Mouse (Mus musculus) liver, embryonic 16.5 days (tissue): Measurements from ENCODE around the gene Glg1. TPM values are rescaled to one million over a fixed set of nuclear protein-coding genes. Genes with fewer than 3 reads are reported as not detected.

Experiments
- ATAC-seq: fragments of 200-750 bp; cut with Nextera tagmentation; 2 replicates; pipeline ENCODE4 v1.8.0; 2017; ENCODE audit warnings: low read depth, mild to moderate bottlenecking, moderate number of reproducible peaks, moderate library complexity
- H3K27ac ChIP-seq: fragments of 300-500 bp; sonication (generic); 2 replicates; pipeline ENCODE4 v1.5.1; 2014; ENCODE audit warnings: mild to moderate bottlenecking, low read length
- H3K27me3 ChIP-seq: fragments of 300-500 bp; sonication (generic); 2 replicates; pipeline ENCODE4 v1.6.1; 2014; ENCODE audit warnings: low read depth, low read length, mixed read lengths; ENCODE audit not compliant: control insufficient read depth, insufficient read depth
- H3K36me3 ChIP-seq: fragments of 300-500 bp; sonication (generic); 2 replicates; pipeline ENCODE4 v1.6.1; 2014; ENCODE audit warnings: mild to moderate bottlenecking; ENCODE audit not compliant: control insufficient read depth, insufficient read depth
- H3K4me1 ChIP-seq: fragments of 300-500 bp; sonication (generic); 2 replicates; pipeline ENCODE4 v1.6.1; 2014; ENCODE audit warnings: low read depth, low read length, mixed read lengths; ENCODE audit not compliant: control insufficient read depth
- H3K4me2 ChIP-seq: fragments of 300-500 bp; sonication (generic); 2 replicates; pipeline ENCODE4 v1.6.1; 2014; ENCODE audit warnings: low read depth, low read length, mixed read lengths
- H3K4me3 ChIP-seq: fragments of 300-500 bp; sonication (generic); 2 replicates; pipeline ENCODE4 v1.5.1; 2014; ENCODE audit warnings: low read depth, mild to moderate bottlenecking, low read length
- H3K9ac ChIP-seq: fragments of 300-500 bp; sonication (generic); 2 replicates; pipeline ENCODE4 v1.6.1; 2014; ENCODE audit warnings: low read depth, low read length
- H3K9me3 ChIP-seq: fragments of 300-500 bp; sonication (generic); replicated peaks from 2 replicates; pipeline ENCODE4 v1.6.1; 2016; ENCODE audit warnings: low read length; ENCODE audit not compliant: control insufficient read depth
- WGBS: fragments of 180-500 bp; shearing (Covaris S2); extraction: QIAGEN DNeasy Blood & Tissue Kit; methylation state at CpG from one replicate; pipeline ENCODE4 v1.1.7; 2014; ENCODE audit not compliant: insufficient replicate concordance; 5-methylcytosine and 5-hydroxymethylcytosine counted together
- polyA plus RNA-seq: library from polyadenylated mRNA; unstranded; fragments of >200 nt; fragmentation: Nextera tagmentation; extraction: Ambion mirVana; gene quantifications from 2 replicates; pipeline ENCODE4 v1.2.1, GENCODE M21; 2015

Glg1 gene
- polyA plus RNA-seq, 1 experiment from 2014 or later, result 17.4 TPM

- H3K4me1 ChIP-seq, result no peaks in the 10 kb centered on the region
- no peak overlapping the region for H3K9ac ChIP-seq
- no peaks in the 10 kb centered on the region for H3K36me3 ChIP-seq
- H3K4me3 ChIP-seq, result no peak overlapping the region
- no peaks in the 10 kb centered on the region for H3K27me3 ChIP-seq
- no peaks in the 10 kb centered on the region for H3K9me3 ChIP-seq
- no peak overlapping the region for H3K4me2 ChIP-seq
- H3K27ac ChIP-seq, result no peak overlapping the region
- 82% methylated on average over 2 of the region's 2 CpGs for WGBS
- ATAC-seq, result no peak
Observed at GRCm38 (mm10) chr8:111233730-111234129, 25.3 kb downstream of the Glg1 start.

GRCm38 (mm10) chr8:111224153-111224552 is 34.9 kb downstream of the Glg1 start:
- WGBS, result 77% methylated on average over 5 of the region's 5 CpGs
- Histone ChIP-seq H3K9me3 (no peaks in the 10 kb centered on the region), H3K9ac (no peak overlapping the region), H3K4me2 (no peak overlapping the region), H3K36me3 (no peaks in the 10 kb centered on the region), H3K27me3 (no peaks in the 10 kb centered on the region), H3K4me3 (no peak overlapping the region), H3K4me1 (no peaks in the 10 kb centered on the region), H3K27ac (no peak overlapping the region)
- ATAC-seq, result no peak

- Histone ChIP-seq H3K9ac (no peak overlapping the region), H3K4me2 (no peak overlapping the region), H3K4me1 (no peaks in the 10 kb centered on the region; the same call in 1 of the 2 replicates), H3K9me3 (no peaks in the 10 kb centered on the region), H3K27ac (no peak overlapping the region), H3K4me3 (no peak overlapping the region), H3K27me3 (no peaks in the 10 kb centered on the region), H3K36me3 (no peaks in the 10 kb centered on the region)
- ATAC-seq, result no peak
- WGBS, result 26% methylated on average over 3 of the region's 3 CpGs
Observed at GRCm38 (mm10) chr8:111218107-111218506, 40.9 kb downstream of the Glg1 start.

- Histone ChIP-seq H3K9ac (no peak overlapping the region), H3K36me3 (no peaks in the 10 kb centered on the region), H3K27ac (no peak overlapping the region), H3K4me1 (peaks cover 5% of the 10 kb centered on the region), H3K4me3 (no peak overlapping the region), H3K4me2 (no peak overlapping the region), H3K27me3 (no peaks in the 10 kb centered on the region), H3K9me3 (no peaks in the 10 kb centered on the region)
- ATAC-seq, result no peak
- 76% methylated on average over 5 of the region's 5 CpGs for WGBS
Observed at GRCm38 (mm10) chr8:111213406-111213805, 45.6 kb downstream of the Glg1 start.

- no peak overlapping the region for H3K4me2 ChIP-seq
- no peaks in the 10 kb centered on the region for H3K36me3 ChIP-seq
- no peaks in the 10 kb centered on the region for H3K27me3 ChIP-seq
- peaks cover 5% of the 10 kb centered on the region for H3K4me1 ChIP-seq
- H3K9me3 ChIP-seq, result no peaks in the 10 kb centered on the region
- H3K9ac ChIP-seq, result no peak overlapping the region
- H3K27ac ChIP-seq, result no peak overlapping the region
- ATAC-seq, result no peak
- no peak overlapping the region for H3K4me3 ChIP-seq
- 82% methylated on average over 2 of the region's 2 CpGs for WGBS
Observed at GRCm38 (mm10) chr8:111211180-111211579, 47.8 kb downstream of the Glg1 start.

GRCm38 (mm10) chr8:111209874-111210273 is 49.1 kb downstream of the Glg1 start:
- Histone ChIP-seq H3K4me3 (no peak overlapping the region), H3K9me3 (no peaks in the 10 kb centered on the region), H3K36me3 (no peaks in the 10 kb centered on the region), H3K4me2 (no peak overlapping the region), H3K4me1 (peaks cover 5% of the 10 kb centered on the region), H3K27ac (no peak overlapping the region), H3K9ac (no peak overlapping the region), H3K27me3 (no peaks in the 10 kb centered on the region)
- ATAC-seq, result no peak

GRCm38 (mm10) chr8:111206321-111206720 is 52.7 kb downstream of the Glg1 start:
- no peak for ATAC-seq
- no peak overlapping the region for H3K4me2 ChIP-seq
- H3K36me3 ChIP-seq, result no peaks in the 10 kb centered on the region
- H3K4me3 ChIP-seq, result no peak overlapping the region
- H3K9ac ChIP-seq, result no peak overlapping the region
- WGBS, result 73% methylated on average over 6 of the region's 6 CpGs
- peaks cover 2% of the 10 kb centered on the region for H3K4me1 ChIP-seq
- H3K9me3 ChIP-seq, result no peaks in the 10 kb centered on the region
- H3K27ac ChIP-seq, result no peak overlapping the region
- no peaks in the 10 kb centered on the region for H3K27me3 ChIP-seq

GRCm38 (mm10) chr8:111205033-111205432 is 54.0 kb downstream of the Glg1 start:
- no peak overlapping the region for H3K4me2 ChIP-seq

GRCm38 (mm10) chr8:111203341-111203740 is 55.7 kb downstream of the Glg1 start:
- Histone ChIP-seq H3K9ac (no peak overlapping the region), H3K27ac (peak overlapping the region; percentile 25; the same call in 1 of the 2 replicates), H3K4me3 (no peak overlapping the region), H3K36me3 (no peaks in the 10 kb centered on the region; the same call in 1 of the 2 replicates), H3K9me3 (no peaks in the 10 kb centered on the region), H3K4me2 (no peak overlapping the region), H3K4me1 (no peaks in the 10 kb centered on the region), H3K27me3 (no peaks in the 10 kb centered on the region)
- 60% methylated on average over 2 of the region's 2 CpGs for WGBS
- ATAC-seq, result no peak

More at GRCm38 (mm10) chr8:111205033-111205432, 54.0 kb downstream of the Glg1 start:
- Histone ChIP-seq H3K9me3 (no peaks in the 10 kb centered on the region), H3K27ac (no peak overlapping the region), H3K27me3 (no peaks in the 10 kb centered on the region), H3K4me3 (no peak overlapping the region), H3K36me3 (no peaks in the 10 kb centered on the region), H3K9ac (no peak overlapping the region), H3K4me1 (peaks cover 2% of the 10 kb centered on the region)
- ATAC-seq, result no peak
- WGBS, result 59% methylated on average over 6 of the region's 6 CpGs
